Mouse (Mus musculus) heart, adult 2 months (tissue): Measurements from ENCODE around the gene Maml3.

Experiments used
- CTCF ChIP-seq: fragments of 200-600 bp; IDR thresholded peaks from 2 replicates; pipeline ENCODE4 v1.8.1; 2022; ENCODE audit warnings: antibody characterized with exemption, mild to moderate bottlenecking, moderate library complexity
- POLR2A ChIP-seq: fragments of 200-500 bp; IDR thresholded peaks from 2 replicates; pipeline ENCODE4 v1.6.1; 2011; ENCODE audit warnings: mild to moderate bottlenecking, low read depth, low read length, control low read depth; ENCODE audit not compliant: insufficient read depth

- TF ChIP-seq CTCF (no peak), POLR2A (no peak)
These were observed 225.7 kb downstream of the Maml3 start for GRCm38 (mm10) chr3:51879211-51879610.
